Mouse (Mus musculus) splenic B cell, adult 2 months (primary cell): ENCODE data around the gene Zic2.

Experiments used
- DNase-seq: peaks from one replicate; pipeline ENCODE4 v3.0.0-alpha.2; 2011; ENCODE audit warnings: low read depth, low spot score
- H3K27me3 ChIP-seq: 2 replicates; pipeline ENCODE4 v1.6.1; 2012; ENCODE audit warnings: mild to moderate bottlenecking, low read length, moderate library complexity, mixed read lengths; ENCODE audit not compliant: control insufficient read depth, poor library complexity, insufficient read depth, severe bottlenecking
- H3K36me3 ChIP-seq: 2 replicates; pipeline ENCODE4 v1.6.1; 2012; ENCODE audit warnings: mild to moderate bottlenecking, low read length, moderate library complexity, mixed read lengths; ENCODE audit not compliant: control insufficient read depth, poor library complexity, insufficient read depth, severe bottlenecking

Zic2 gene

DNA sequence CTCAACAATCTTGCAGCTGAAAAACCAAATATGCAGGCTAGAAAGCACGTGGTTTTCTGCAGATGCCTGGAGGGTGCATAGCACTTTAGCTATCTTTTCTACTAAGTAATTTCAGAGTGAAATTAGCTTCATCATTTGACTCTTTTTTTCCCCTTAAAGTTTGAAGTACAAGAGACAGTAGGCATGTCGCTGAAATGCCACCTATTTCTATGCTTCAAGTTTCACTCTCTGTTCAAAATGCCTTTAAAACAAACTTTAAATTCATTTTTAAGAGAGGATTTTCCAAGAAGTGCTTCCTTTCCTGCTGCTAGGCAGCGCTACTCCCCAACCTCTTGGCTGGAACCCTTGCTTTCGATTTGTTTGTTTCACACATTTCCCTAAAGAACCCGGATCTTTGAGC lies 13.8 kb downstream of the Zic2 start:
- Histone ChIP-seq H3K27me3 (peaks cover 2% of the 10 kb centered on the region; the same call in 1 of the 2 replicates), H3K36me3 (no peaks in the 10 kb centered on the region)
- DNase-seq: peak; percentile 30

DNA sequence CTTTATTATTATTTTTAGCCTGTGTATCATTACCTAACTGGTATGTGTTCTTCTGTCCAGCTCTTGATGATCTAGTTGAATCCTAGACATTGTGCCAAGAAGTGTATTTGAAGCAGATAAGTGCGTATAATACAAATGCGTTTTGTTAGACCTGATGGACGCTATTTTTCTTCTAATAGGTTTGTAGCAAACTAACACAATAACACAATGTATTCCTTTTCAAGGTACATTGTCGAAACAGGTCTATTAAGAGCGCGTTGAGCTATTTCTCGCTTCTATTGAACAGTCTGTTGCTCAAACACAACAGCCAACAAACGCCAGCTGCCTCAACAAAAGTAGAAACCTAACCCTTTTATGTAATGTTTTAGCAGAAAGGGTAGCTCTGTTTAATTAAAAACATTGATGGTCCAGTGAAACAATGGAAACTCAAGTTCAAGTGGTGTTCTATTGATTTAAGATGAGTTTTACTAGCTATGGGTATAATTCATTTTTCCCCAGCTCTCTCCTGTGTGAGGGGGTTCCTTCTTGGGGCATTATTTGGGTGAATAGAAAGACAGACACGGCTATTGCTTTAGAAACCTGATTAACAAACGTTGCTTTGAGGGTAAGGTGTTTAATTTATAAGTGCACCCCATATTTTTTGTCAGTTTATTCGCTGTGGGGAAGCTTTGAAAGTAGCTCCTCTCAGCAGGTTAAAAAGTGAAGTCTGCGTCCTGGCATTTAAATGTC lies 14.6 kb downstream of the Zic2 start:
- peak; percentile 35 for DNase-seq
- Histone ChIP-seq H3K36me3 (no peaks in the 10 kb centered on the region), H3K27me3 (peaks cover 2% of the 10 kb centered on the region; the same call in 1 of the 2 replicates)

DNA sequence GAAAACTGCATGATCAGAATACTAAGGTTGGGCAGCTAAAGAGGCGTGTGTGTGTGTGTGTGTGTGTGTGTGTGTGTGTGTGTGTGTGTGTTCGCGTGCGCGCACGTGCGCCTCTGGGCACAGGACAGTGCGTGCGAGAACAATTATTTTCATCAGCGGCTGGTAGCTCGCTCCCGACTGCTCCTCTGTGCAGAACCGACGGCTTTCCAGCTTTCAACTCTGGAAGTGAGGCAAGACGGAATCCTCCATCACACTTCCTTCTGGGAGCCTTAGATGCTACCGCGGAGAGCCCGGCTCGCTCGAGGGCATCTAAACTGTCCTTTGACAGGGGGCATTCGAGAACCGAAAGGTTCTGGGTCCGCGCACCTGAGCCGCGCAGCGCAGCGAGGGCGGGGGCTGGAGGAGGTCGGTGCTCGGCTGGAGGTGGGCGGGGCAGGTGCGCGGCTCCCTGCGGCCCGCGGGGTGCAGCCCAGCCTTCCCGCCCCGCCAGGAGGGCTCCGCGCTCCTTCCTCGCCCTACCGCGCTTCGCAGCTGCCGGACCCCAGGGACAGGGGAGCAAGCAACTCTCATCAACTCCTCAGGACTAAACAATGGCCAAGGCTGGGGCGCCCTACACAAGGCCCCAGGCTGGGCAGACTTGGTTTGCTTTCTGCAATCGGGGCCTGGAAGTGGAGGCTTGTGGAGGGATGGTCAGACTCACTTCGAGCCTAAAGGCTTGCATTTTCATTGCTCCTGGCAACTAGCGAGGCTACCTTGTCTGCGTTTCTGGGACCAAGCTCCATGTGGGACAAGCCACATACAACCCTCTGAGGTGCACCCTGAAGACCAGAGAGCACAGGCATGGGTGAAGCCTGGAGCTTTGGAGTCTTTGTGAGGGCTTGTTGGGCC lies 15.4 kb downstream of the Zic2 start, which contains the start of gene Gm10837:
TSS of gene Gm10837 (plus strand) at position 146 of the 888 bp plus-strand sequence.
- Histone ChIP-seq H3K36me3 (no peaks in the 10 kb centered on the region), H3K27me3 (no peaks in the 10 kb centered on the region)
- DNase-seq: no peak

DNA sequence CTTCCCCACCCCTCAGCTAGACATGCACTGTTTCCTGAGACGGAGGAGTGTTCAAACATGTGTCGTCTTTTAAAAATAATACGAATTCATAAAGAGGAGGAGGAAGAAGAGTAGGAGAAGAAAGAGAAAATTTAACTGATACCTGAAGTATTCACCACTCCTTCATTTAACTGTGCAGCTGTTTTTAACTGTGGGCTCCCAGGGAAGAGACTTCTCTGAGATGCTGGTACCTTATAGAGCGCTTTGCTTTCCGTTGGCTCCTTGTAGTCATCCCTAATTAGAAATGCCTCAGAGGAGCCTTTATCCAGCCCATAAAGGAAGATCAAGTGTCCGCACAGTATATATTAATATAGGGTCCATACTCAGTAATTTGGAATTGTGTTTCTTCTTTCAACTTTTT lies 16.3 kb downstream of the Zic2 start:
- DNase-seq: no peak
- H3K36me3 ChIP-seq: no peaks in the 10 kb centered on the region
- H3K27me3 ChIP-seq: no peaks in the 10 kb centered on the region

DNA sequence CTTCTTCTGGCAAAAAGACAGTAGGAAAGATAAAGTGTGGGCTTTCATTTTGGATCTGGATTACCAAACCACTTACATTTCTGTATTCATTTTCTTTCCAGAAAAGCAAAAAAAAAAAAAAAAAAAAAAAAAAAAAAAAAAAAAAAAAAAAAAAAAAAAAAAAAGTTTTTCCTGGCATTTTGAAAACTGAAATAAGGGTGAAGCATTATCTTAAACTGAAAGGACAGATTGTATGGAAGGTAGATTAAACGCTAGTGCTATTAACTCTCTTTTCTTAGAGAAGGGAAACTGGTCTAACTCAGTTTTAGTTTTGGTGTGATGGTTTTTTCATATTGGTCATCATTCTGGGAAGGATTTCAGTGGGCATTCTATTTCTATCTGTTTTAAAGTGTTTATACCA lies 16.8 kb downstream of the Zic2 start:
- H3K36me3 ChIP-seq: no peaks in the 10 kb centered on the region
- no peaks in the 10 kb centered on the region for H3K27me3 ChIP-seq
- DNase-seq: no peak

DNA sequence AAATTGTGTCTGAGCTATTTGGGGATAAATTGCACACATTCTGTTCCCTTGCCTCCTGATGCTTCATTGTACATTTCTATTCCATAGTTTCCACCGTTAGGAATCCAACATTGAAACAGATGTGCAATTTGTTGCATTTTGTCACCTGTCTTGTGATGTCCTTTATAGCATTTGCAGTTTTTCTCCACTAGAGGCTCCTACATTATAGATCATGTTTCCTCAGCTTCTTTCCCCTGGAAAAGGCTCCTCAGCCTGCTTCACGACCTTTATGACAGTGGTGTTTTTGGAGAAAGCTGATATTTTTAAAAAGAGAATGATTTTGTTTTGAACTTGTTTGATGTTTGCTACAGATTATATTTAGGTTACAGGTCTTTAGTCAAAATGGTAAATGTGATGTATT lies 33.8 kb downstream of the Zic2 start:
- Histone ChIP-seq H3K27me3 (no peaks in the 10 kb centered on the region), H3K36me3 (no peaks in the 10 kb centered on the region)
- DNase-seq: no peak

DNA sequence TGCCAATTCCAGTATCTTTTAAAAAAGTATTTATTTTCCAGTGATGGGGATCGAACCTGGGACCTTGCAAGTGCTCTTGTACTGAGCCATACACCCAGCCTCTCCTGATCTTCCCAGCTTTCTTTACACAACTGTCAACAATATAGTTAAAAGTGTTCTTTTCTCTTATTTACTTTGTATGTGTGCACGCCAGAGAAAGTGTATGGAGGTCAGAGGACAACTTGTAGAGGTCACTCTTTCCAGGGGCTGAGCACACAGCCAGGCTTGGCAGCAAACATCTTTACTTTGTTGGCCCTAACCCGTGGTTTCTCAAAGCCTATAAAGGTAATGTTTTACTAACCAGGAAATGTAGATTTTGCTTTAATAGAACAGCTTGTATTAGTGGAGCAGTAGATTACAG lies 36.3 kb downstream of the Zic2 start:
- H3K27me3 ChIP-seq: no peaks in the 10 kb centered on the region
- no peak for DNase-seq
- H3K36me3 ChIP-seq: no peaks in the 10 kb centered on the region

DNA sequence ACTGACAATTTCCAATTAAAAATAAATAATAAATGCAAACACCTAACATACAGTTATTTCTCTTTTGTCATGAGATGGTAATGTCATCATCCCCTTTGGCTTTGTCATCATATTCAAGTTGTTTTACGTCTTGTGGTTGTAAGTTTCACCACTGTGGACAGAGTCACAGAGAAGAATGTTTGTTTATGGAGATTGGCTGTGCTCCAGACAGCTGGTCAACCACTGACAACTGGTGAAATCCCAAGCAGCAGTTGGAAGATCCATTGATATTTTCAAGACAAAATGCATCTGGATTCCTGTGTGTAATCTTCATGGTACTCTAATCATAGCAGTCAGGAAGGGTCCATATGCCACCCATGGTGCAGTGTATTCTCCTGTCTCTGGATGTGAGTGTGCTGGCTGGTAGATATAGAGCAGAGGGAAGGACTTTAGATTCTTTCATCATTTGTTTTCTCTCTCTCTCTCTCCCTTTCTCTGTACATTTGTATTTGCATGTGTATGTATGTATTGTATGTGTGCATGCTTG lies 38.3 kb downstream of the Zic2 start:
- no peak for DNase-seq
- Histone ChIP-seq H3K27me3 (no peaks in the 10 kb centered on the region), H3K36me3 (no peaks in the 10 kb centered on the region)

DNA sequence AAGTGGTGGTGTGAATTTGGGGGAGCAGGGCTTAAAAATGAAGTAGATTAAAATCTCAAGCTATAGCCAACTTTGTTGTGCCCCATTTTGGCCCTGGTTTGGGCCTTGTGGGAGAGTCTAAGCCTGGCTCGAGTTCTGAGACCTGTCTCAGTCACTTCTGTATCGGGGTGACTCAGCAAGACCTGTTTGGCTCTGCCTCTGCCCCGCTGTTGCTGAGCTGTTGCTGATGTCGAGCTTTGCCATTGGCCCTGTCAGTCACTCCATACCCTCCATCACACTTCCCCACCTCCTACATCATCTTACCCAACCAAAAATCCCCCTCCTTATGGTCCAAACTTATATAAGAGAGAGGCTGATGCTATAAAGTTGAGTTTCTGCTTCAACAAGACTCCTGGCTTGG lies 53.2 kb downstream of the Zic2 start:
- no peak for DNase-seq
- Histone ChIP-seq H3K27me3 (no peaks in the 10 kb centered on the region; the same call in 1 of the 2 replicates), H3K36me3 (no peaks in the 10 kb centered on the region)
